In the genomic region with DNA sequence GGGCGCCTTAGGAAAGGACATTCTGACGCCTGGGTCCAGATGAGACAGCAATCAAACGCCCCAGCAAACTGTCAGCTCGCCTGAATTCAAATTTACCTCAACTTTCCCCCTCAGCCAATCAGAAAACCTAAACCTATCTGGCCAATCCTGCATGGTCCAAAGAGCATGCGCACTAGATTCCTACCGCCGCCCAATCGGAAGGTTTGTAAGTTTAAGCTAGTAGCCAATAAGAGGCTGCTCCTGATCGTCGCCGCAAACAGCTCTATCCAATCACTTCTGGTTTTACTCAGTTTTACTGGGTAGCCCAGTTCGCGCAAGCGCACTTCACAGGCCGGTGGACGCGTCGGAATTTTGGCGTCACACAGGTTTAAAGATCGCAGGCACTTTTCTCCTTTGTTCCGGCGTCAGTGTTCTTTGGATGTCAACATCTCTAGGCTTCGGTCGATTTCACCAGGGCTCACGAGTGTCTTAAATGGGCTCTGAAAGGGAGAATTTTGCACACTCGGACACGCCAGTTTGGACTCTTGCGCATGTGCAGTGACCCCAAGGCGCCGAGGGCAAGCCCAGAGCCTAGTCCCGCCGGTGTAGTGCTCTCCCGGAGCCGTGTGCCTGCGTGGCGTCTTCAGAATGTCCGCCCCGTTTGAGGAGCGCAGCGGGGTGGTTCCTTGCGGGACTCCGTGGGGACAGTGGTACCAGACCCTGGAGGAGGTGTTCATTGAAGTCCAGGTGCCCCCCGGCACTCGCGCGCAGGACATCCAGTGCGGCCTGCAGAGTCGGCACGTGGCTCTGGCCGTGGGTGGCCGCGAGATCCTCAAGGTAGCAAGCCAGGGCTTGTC, we compare ENCODE assay signal across 8 mouse cellular contexts. TPM values are rescaled to one million over a fixed set of nuclear protein-coding genes. Genes with fewer than 3 reads are reported as not detected.
DNase-seq lines count a peak whose midpoint lies in the region; ATAC-seq and TF ChIP-seq lines count a peak whose summit lies in the region.

Gene Hmmr, minus strand, starts transcription at position 84 of the 836 bp plus-strand sequence.
Gene Nudcd2, plus strand, starts transcription at position 329 of the 836 bp plus-strand sequence.

- peak within 1 kb of the TSS; percentile 82 for H3K9ac ChIP-seq in hindbrain, postnatal 0 days (replicated peaks; ENCODE audit: low read length)

- peak within 1 kb of the TSS; percentile 91 for H3K27ac ChIP-seq in gastrocnemius, adult 2 months
- H3K27ac ChIP-seq in hindbrain, postnatal 0 days = peak within 1 kb of the TSS; percentile 77
- peak within 1 kb of the TSS; percentile 88 for H3K27ac ChIP-seq in left cerebral cortex, adult 2 months

- peak; percentile 93 for ATAC-seq in common myeloid progenitor, adult 5-6 weeks (replicated peaks; ENCODE audit: low read depth, poor library complexity, severe bottlenecking)
- peak; percentile 100 for ATAC-seq in hindbrain, postnatal 0 days
- ATAC-seq in megakaryocyte, adult 5-6 weeks (ENCODE audit: poor library complexity, severe bottlenecking) = peak; percentile 93

- no peak for TF ChIP-seq CTCF in gastrocnemius, adult 2 months (IDR thresholded peaks at IDR 0.05)
- 0 out of 2 replicates have a peak, but pooled peaks have one; percentile 7 for TF ChIP-seq CTCF in hindbrain, postnatal 0 days (IDR thresholded peaks at IDR 0.05; ENCODE audit: low read depth)
- no peak; the same call in 1 of the 2 replicates for TF ChIP-seq CTCF in left cerebral cortex, adult 2 months (IDR thresholded peaks at IDR 0.05)

- peaks cover 17% of the 10 kb centered on the region; the same call in 1 of the 2 replicates for H3K36me3 ChIP-seq in hindbrain, postnatal 0 days (ENCODE audit: insufficient read depth, low read length)

- peak within 1 kb of the TSS; percentile 96 for H3K4me3 ChIP-seq in gastrocnemius, adult 2 months
- peak within 1 kb of the TSS; percentile 91 for H3K4me3 ChIP-seq in hindbrain, postnatal 0 days (ENCODE audit: low read length)
- peak within 1 kb of the TSS; percentile 69 for H3K4me3 ChIP-seq in left cerebral cortex, adult 2 months

- peaks cover 10% of the 10 kb centered on the region for H3K4me1 ChIP-seq in hindbrain, postnatal 0 days (ENCODE audit: insufficient read depth, low read length)

- under 1% methylated on average over 52 of the region's 52 CpGs for WGBS in hindbrain, postnatal 0 days

- no peaks in the 10 kb centered on the region for H3K27me3 ChIP-seq in hindbrain, postnatal 0 days (ENCODE audit: insufficient read depth, low read length)

- no peaks in the 10 kb centered on the region for H3K9me3 ChIP-seq in hindbrain, postnatal 0 days (ENCODE audit: low read length)

- intact Hi-C loops in gastrocnemius, adult 2 months (cut with DNase I) = loop anchor here (1.0 to 2.0 kb wide), 2 partner anchors 19 to 41 kb away; no protein-coding TSS in a partner anchor
- intact Hi-C loops in left cerebral cortex, adult 2 months (cut with DNase I) = loop anchor here (2.0 kb wide), 2 partner anchors 21 to 41 kb away; partner anchors contain the start of gene Ccng1

- peak within 1 kb of the TSS; percentile 95 for H3K4me2 ChIP-seq in hindbrain, postnatal 0 days (ENCODE audit: low read depth, low read length)

- peak; percentile 99 for DNase-seq in ZHBTc4 (ENCODE audit: low read depth, low spot score)
- peak; percentile 94 for DNase-seq in gastrocnemius, adult 2 months
- peak; percentile 98 for DNase-seq in hindbrain, postnatal 0 days (ENCODE audit: low spot score)
- DNase-seq in left cerebral cortex, adult 2 months (ENCODE audit: extremely low spot score in 1 of 2, low spot score in 2 of 2) = peak; percentile 89 to 93
- peak; percentile 96 to 97 for DNase-seq in right cerebral cortex, adult 2 months (ENCODE audit: low spot score in 2 of 2)
- DNase-seq in urinary bladder, postnatal 14 days (ENCODE audit: low spot score) = peak; percentile 91

RNA-seq across cellular contexts. Expression of gene Hmmr, which starts in this region (rescaled TPM):
- total RNA-seq in common myeloid progenitor, adult 5-6 weeks (2017) = 93.3 and 111 TPM in 2 replicates
- total RNA-seq in gastrocnemius, adult 2 months (2021) = under 1 TPM in 1 of 2 experiments, not detected in 1; 0.08 TPM
- total RNA-seq in hindbrain, postnatal 0 days (2014; rRNA removed) = 2.7 and 4.8 TPM in 2 replicates
- 6.1 and 7.8 TPM in 2 replicates for polyA plus RNA-seq in hindbrain, postnatal 0 days (2015; fragmentation: Nextera tagmentation; extraction: Ambion mirVana)
- total RNA-seq in left cerebral cortex, adult 2 months (2021) = under 1 TPM; 0.33 to 0.50 TPM
- total RNA-seq in megakaryocyte, adult 5-6 weeks (2015) = 69.9 and 71.2 TPM in 2 replicates
- total RNA-seq in megakaryocyte, adult 5-6 weeks (2017) = 78.5 and 84.0 TPM in 2 replicates

RNA-seq across cellular contexts. Expression of gene Nudcd2, which starts in this region (rescaled TPM):
- total RNA-seq in common myeloid progenitor, adult 5-6 weeks (2017) = 173 and 217 TPM in 2 replicates
- total RNA-seq in gastrocnemius, adult 2 months (2021) = 10 to 100 TPM in 1 of 2 experiments, 1 to 10 TPM in 1; 9.9 to 14.0 TPM
- 21.5 and 22.4 TPM in 2 replicates for total RNA-seq in hindbrain, postnatal 0 days (2014; rRNA removed)
- polyA plus RNA-seq in hindbrain, postnatal 0 days (2015; fragmentation: Nextera tagmentation; extraction: Ambion mirVana) = 62.4 and 65.6 TPM in 2 replicates
- total RNA-seq in left cerebral cortex, adult 2 months (2021) = 10 to 100 TPM; 20.1 to 20.3 TPM
- 31.9 and 44.9 TPM in 2 replicates for total RNA-seq in megakaryocyte, adult 5-6 weeks (2015)
- total RNA-seq in megakaryocyte, adult 5-6 weeks (2017) = 62.8 and 63.0 TPM in 2 replicates

Comparison
In these comparisons a context has a peak if more than half of its experiments do, and no peak if none do; other contexts are left out.
1. Peak in every context shown above with its lines: DNase-seq, ATAC-seq, H3K4me3 ChIP-seq and H3K27ac ChIP-seq.
2. RNA of gene Hmmr (total RNA-seq): 93.3 to 111 TPM in common myeloid progenitor, adult 5-6 weeks and 69.9 to 84.0 TPM in megakaryocyte, adult 5-6 weeks; 2.7 to 4.8 TPM in hindbrain, postnatal 0 days, 0.33 to 0.50 TPM in left cerebral cortex, adult 2 months and 0.08 TPM in gastrocnemius, adult 2 months; every median in the first group is over 10 times any median in the second.